Mouse (Mus musculus) kidney, postnatal 0 days (tissue): Measurements from ENCODE around the gene Gm20388. TPM values are rescaled to one million over a fixed set of nuclear protein-coding genes. Genes with fewer than 3 reads are reported as not detected.

ENCODE experiments used
- ATAC-seq: fragments of 200-750 bp; cut with Nextera tagmentation; replicated peaks from 2 replicates; pipeline ENCODE4 v1.8.0; 2017; ENCODE audit warnings: low read depth, moderate number of reproducible peaks, moderate TSS enrichment, moderate library complexity; ENCODE audit not compliant: low FRiP score
- DNase-seq: peaks from one replicate; pipeline ENCODE4 v3.0.0-alpha.2; 2016; ENCODE audit warnings: low spot score
- H3K27ac ChIP-seq: fragments of 300-500 bp; sonication (generic); 2 replicates; pipeline ENCODE4 v1.5.1; 2014; ENCODE audit warnings: mild to moderate bottlenecking
- H3K27me3 ChIP-seq: fragments of 300-500 bp; sonication (generic); 2 replicates; pipeline ENCODE4 v1.6.1; 2014; ENCODE audit warnings: low read length, mixed read lengths; ENCODE audit not compliant: insufficient read depth
- H3K36me3 ChIP-seq: fragments of 300-500 bp; sonication (generic); 2 replicates; pipeline ENCODE4 v1.6.1; 2014; ENCODE audit warnings: low read length, mixed read lengths; ENCODE audit not compliant: insufficient read depth
- H3K4me1 ChIP-seq: fragments of 300-500 bp; sonication (generic); replicated peaks from 2 replicates; pipeline ENCODE4 v1.6.1; 2014; ENCODE audit warnings: antibody characterized with exemption, low read length, mixed read lengths; ENCODE audit not compliant: insufficient read depth
- H3K4me2 ChIP-seq: fragments of 300-500 bp; sonication (generic); 2 replicates; pipeline ENCODE4 v1.6.1; 2014; ENCODE audit warnings: mild to moderate bottlenecking, low read length, moderate library complexity, mixed read lengths
- H3K4me3 ChIP-seq: fragments of 300-500 bp; sonication (generic); replicated peaks from 2 replicates; pipeline ENCODE4 v1.5.1; 2014; ENCODE audit warnings: low read depth, low read length
- H3K9ac ChIP-seq: fragments of 300-500 bp; sonication (generic); 2 replicates; pipeline ENCODE4 v1.6.1; 2014; ENCODE audit warnings: low read depth, low read length
- H3K9me3 ChIP-seq: fragments of 300-500 bp; sonication (generic); replicated peaks from 2 replicates; pipeline ENCODE4 v1.6.1; 2016; ENCODE audit warnings: low read length, inconsistent platforms, mixed read lengths
- CTCF ChIP-seq: IDR thresholded peaks from 2 replicates; pipeline ENCODE4 v1.5.1; 2016; ENCODE audit warnings: antibody characterized with exemption, low read depth, mild to moderate bottlenecking, moderate library complexity
- WGBS: fragments of 180-500 bp; shearing (Covaris S2); extraction: QIAGEN DNeasy Blood & Tissue Kit; methylation state at CpG from one replicate; pipeline ENCODE4 v1.1.7; 2014; 5-methylcytosine and 5-hydroxymethylcytosine counted together
- polyA plus RNA-seq: library from polyadenylated mRNA; unstranded; fragments of >200 nt; fragmentation: Nextera tagmentation; extraction: Ambion mirVana; gene quantifications from 2 replicates; pipeline ENCODE4 v1.2.1, GENCODE M21; 2015

The Gm20388 gene
- polyA plus RNA-seq, 1 experiment from 2014 or later, result not detected

DNA sequence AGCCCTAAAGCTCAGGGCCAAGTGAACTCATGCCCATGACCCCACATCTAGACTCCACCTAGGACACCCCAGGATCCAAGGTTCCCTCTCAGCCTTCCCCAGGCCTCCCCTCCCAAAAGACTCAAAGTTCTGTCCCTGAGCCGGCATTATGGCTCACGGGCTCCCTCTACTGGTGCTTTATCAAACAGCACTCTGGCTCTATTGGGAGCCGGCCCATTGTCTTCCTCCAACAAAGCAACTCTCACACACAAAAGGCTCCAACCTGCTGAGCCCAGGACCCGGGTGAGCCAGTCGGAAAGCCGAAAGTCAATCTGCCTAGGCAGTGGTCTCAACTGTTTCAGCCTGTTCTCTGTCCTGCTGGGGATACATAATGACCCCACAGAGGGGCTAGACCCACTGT is 707.5 kb downstream of the Gm20388 start:
- no peaks in the 10 kb centered on the region for H3K4me1 ChIP-seq
- no peak overlapping the region for H3K4me3 ChIP-seq
- peak; percentile 84 for TF ChIP-seq CTCF
- ATAC-seq (peak; percentile 33; the same call in 1 of the 2 replicates), DNase-seq (peak; percentile 86)
- 2% methylated on average over 6 of the region's 6 CpGs for WGBS
- H3K9me3 ChIP-seq, result no peaks in the 10 kb centered on the region
- no peak overlapping the region for H3K4me2 ChIP-seq
- no peak overlapping the region for H3K27ac ChIP-seq
- no peaks in the 10 kb centered on the region for H3K27me3 ChIP-seq
- H3K9ac ChIP-seq, result no peak overlapping the region
- no peaks in the 10 kb centered on the region for H3K36me3 ChIP-seq

GRCm38 (mm10) chr8:120619235-120620180 is 708.9 kb downstream of the Gm20388 start:
- Histone ChIP-seq H3K27ac (no peak overlapping the region), H3K9me3 (no peaks in the 10 kb centered on the region), H3K27me3 (no peaks in the 10 kb centered on the region), H3K4me1 (0 out of 2 replicates have a peak, but pooled peaks cover 5% of the 10 kb centered on the region), H3K4me3 (no peak overlapping the region), H3K36me3 (no peaks in the 10 kb centered on the region), H3K9ac (no peak overlapping the region), H3K4me2 (no peak overlapping the region)
- no peak for DNase-seq
- no peak for TF ChIP-seq CTCF
- 79% methylated on average over 11 of the region's 11 CpGs for WGBS
- ATAC-seq, result no peak

DNA sequence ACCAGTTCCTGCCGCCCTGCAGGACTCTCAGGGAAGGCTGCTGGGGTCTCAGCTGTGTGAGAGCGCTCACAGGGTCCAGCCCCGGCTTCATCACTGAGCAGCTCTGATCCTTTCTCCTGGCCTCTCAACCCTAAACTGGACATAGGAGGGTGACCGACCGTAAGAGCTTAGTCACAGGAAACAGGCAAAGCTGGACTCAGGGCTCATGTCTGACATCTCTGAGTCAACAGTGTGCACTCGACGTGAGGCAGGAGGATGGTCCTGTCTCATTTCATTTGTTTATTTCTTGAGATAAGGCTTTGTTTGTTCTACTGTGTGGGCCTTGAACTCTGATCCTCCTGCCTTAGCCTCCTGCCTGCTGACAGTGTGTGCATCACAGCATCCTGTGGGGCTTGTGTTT is 709.8 kb downstream of the Gm20388 start:
- Histone ChIP-seq H3K4me1 (0 out of 2 replicates have a peak, but pooled peaks cover 6% of the 10 kb centered on the region), H3K36me3 (no peaks in the 10 kb centered on the region), H3K9me3 (no peaks in the 10 kb centered on the region), H3K27ac (no peak overlapping the region), H3K4me2 (no peak overlapping the region), H3K9ac (no peak overlapping the region), H3K4me3 (no peak overlapping the region), H3K27me3 (no peaks in the 10 kb centered on the region)
- no peak for DNase-seq
- no peak for TF ChIP-seq CTCF
- WGBS, result 49% methylated on average over 7 of the region's 7 CpGs
- no peak for ATAC-seq

DNA sequence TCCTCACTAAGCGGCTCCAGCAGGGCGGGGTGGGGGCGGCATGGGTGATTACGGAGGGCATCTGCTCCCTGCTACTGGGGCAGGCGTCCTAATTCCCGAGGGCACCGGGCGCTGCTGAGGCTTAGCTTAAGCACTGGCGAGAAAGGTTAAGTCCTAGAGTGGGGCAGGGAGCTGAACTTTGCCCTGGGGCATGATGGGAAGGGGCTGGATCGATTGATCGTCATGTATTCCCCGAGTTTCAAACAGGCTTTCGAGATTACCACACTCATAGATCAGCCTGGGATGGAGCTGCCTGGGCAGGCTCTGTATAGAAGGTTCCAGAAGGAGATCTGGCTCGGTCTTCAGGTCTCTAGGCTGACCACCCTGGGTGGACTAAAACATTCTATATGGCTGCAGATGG is 711.5 kb downstream of the Gm20388 start:
- no peak for TF ChIP-seq CTCF
- Histone ChIP-seq H3K4me1 (0 out of 2 replicates have a peak, but pooled peaks cover 6% of the 10 kb centered on the region), H3K9me3 (no peaks in the 10 kb centered on the region), H3K9ac (no peak overlapping the region), H3K36me3 (no peaks in the 10 kb centered on the region), H3K27ac (no peak overlapping the region), H3K4me3 (no peak overlapping the region), H3K27me3 (no peaks in the 10 kb centered on the region), H3K4me2 (no peak overlapping the region)
- DNase-seq, result no peak
- WGBS, result 82% methylated on average over 14 of the region's 14 CpGs
- no peak for ATAC-seq

- ATAC-seq (no peak), DNase-seq (no peak)
- no peak overlapping the region for H3K4me3 ChIP-seq
- TF ChIP-seq CTCF, result no peak
- no peaks in the 10 kb centered on the region for H3K9me3 ChIP-seq
- H3K36me3 ChIP-seq, result no peaks in the 10 kb centered on the region
- 57% methylated on average over 2 of the region's 2 CpGs for WGBS
- H3K27me3 ChIP-seq, result no peaks in the 10 kb centered on the region
- 0 out of 2 replicates have a peak, but pooled peaks cover 6% of the 10 kb centered on the region for H3K4me1 ChIP-seq
- no peak overlapping the region for H3K27ac ChIP-seq
- no peak overlapping the region for H3K9ac ChIP-seq
- H3K4me2 ChIP-seq, result no peak overlapping the region
Observed at GRCm38 (mm10) chr8:120623608-120624007, 713.0 kb downstream of the Gm20388 start.

DNA sequence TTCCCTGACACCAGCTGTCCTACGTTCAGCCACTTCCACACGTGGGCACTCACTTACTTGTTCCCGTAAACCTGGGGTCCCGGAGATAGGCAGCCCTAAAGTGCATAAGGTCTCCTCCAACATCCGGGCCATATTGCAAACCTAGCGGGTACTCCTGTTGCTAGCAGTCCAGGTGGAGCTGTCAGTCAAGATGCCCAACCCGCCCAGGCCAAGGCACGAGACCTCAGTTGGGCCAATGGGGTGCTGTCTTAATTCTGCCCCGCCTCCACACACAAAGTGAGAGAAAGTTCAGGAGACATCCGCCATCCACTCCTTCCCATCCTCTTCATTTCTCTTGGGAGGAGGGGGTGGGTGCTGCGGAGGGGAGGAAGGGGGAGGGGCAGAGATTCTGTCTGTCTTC is 715.8 kb downstream of the Gm20388 start:
- Histone ChIP-seq H3K27ac (no peak overlapping the region), H3K9ac (no peak overlapping the region), H3K4me2 (no peak overlapping the region), H3K27me3 (no peaks in the 10 kb centered on the region), H3K9me3 (no peaks in the 10 kb centered on the region), H3K4me1 (0 out of 2 replicates have a peak, but pooled peaks cover 6% of the 10 kb centered on the region), H3K36me3 (no peaks in the 10 kb centered on the region), H3K4me3 (no peak overlapping the region)
- TF ChIP-seq CTCF, result no peak
- DNase-seq, result no peak
- 73% methylated on average over 11 of the region's 11 CpGs for WGBS
- no peak for ATAC-seq
